Mouse (Mus musculus) ovary, postnatal 14 days (tissue): ENCODE data around the gene Tnik.

Source experiments
- DNase-seq: peaks from one replicate; pipeline ENCODE4 v3.0.0; 2022; ENCODE audit warnings: low spot score

Gene Tnik

DNA sequence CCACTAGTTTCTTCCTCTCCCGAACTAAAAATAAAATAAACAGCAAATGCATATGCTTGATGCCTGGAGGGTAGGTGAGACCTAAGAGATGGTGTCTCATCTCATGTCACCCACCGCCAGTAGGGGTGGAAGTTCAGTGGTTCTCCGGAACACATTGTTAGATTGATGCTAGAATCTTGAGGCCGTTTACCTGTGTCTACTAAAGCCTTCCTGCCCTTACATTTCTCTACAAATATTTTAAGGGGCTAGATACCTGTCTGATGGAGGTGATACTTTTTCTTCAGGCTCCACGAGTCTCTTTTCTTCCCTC lies 1.8 kb downstream of the Tnik start:
- DNase-seq: no peak

DNA sequence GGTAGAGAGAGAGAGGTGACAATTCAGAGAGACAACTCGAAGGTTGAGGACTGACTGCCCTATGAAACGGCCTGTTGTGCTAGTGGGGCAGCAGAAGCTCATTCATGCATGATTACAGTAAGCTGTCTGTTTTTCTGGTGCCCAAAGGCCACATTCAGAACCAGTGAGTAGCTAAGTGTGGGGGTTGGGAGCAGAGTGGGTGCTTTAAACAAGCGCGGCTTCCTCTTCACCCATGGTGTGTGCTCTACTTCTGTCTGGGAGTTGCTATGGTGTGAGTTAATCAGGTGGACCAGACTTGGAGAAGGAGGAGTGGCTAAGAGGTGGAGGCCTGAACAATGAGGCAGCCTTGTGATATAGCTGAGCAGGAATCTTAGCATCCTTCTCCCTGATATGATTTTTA lies 2.2 kb downstream of the Tnik start:
- no peak for DNase-seq

DNA sequence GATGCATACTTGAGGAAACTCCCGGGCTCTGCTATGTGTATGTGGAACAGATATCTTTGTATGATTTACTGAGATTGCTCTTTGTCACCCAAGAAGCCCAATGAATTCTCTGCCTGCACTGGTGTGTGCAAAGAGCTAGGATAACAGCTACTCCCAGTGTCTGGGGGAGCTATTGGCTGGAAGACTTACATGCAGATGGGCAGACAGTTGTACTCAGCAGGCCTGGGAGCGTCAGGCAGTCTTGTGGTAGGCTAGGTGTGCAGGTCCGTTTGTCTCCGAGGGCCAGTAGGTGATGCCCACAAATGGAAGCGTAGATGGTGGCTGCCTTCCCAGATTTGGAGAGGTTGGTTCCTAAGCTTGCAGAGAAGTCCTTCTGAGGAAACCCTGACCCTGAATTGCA lies 2.6 kb downstream of the Tnik start:
- DNase-seq: no peak

DNA sequence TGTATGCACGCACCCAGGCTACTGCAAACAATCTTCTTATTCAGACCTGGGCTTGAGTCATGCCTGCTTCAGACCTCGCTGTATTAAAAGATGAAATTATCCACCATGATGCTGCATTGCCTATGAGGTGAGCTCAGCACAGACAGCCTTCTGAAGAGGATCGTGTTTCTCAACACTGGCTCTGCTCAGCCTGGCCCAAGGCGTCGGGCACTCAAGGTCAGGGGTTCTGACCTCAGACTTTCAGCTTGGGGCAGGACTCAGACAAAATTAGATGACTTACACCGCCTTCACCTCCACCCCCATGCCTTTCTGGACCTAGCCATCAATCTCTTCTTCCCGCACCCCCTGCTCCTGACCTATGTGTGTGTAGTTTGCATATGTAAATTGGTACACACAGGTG lies 4.2 kb downstream of the Tnik start:
- no peak for DNase-seq

DNA sequence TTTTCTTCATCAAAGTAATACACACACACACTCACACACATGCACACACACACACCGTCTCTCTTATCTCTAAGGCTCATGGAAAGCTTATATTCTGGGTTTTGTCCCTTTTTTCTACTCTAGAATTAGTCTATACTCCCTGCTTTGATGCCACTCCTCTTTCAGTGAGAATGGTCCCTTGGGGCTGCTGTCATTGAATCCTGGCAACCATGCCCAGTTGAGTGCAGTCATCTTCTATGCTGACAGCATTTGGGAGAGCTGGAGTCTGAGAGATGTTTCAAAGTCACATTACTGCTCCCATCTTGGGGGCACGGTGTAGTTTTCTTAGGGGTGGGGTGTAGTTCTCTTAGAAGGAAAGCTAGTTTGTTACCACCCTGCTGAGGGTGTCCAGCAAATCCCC lies 6.7 kb downstream of the Tnik start:
- DNase-seq: no peak

DNA sequence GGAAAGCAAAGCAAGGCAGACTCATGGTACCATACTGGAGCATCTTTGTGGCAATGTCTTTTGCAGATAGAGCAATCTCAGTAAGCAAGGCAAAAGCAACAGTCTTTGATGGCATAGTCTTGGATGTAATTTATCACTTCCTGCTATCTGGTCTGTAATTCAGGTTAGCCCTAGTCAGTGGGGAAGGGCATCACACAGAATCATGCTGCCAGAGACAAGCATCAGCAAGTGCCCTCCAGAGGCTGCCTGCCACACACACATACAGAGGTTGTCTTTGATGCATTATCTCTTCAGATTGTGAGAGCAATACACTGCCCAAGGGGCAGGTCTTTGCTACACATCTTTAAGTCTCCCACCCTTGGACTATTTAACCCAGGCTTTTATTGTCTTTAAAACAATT lies 8.9 kb downstream of the Tnik start:
- DNase-seq: no peak

DNA sequence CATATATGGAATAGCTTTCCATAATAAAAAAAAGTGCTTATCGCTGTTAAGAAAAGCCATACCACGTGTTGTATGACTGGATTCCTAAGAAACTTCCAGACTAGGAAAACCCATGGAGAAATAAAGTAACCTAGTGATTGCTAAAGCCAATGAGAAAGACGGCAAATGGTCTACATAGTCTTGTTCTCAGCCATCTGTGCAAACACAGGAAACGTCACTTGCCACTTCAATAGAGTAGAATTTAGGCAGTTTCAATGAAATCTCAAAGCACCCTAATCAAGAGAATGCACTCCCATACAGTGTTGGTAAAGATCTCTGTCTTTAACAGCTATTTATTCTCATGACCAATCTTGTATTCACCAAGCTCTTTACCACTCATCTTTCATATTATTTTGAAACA lies 11.7 kb downstream of the Tnik start:
- DNase-seq: no peak

DNA sequence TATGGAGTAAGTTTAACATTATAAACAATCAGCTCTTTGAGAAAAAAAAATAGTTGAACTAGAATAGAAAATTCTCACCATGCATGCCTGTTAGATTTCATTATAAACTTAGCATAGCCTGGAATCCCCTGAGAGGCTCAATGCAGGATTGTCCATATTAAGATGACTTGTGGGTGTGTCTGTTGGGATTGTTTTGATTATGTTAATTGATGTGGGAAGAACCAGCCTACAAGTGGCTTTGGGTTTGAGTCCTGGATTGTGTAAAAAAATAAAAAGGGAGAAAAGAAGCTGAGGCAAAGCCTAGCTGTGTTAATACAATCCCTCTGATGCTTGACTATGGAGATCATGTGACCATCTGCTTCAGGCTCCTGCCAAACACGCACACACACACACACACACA lies 26.7 kb downstream of the Tnik start:
- DNase-seq: no peak

DNA sequence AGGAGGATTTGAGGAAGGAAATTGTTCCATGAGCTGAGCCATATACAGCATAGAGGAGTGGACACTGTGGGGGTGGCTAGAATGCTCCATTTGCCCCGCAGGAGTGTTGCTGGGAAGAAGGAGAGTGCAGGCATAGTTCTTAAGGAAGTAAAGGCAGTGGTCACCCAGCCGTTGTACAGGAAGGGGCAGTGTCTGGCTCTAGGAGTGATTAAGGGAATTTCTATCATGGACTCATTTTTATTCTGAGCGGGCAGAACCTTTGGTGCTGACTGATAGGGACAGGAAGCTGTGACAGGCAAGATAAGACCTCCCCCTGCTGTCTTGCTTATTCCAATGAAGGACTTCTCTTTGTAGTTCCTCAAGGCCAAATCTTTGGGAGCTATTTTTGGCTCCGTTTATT lies 38.4 kb downstream of the Tnik start:
- DNase-seq: no peak

DNA sequence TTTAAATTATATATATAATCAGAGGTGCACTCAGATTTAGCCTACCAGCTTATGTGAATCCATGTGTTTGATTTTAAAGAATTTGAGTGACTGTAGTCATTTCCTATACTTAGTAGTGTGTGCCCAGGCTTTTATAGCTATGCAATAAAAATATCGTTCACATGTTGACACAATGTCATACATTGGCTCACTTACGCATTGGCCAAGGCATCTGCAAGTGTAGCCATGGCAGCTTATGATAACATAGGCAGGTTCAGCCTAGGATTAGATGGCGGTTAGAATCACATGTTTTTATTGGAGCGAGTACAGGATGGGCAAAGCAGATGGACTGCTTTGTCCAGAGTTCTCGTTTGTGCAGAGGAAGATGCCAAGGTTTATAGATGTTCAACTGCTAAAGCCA lies 40.9 kb downstream of the Tnik start:
- DNase-seq: no peak

DNA sequence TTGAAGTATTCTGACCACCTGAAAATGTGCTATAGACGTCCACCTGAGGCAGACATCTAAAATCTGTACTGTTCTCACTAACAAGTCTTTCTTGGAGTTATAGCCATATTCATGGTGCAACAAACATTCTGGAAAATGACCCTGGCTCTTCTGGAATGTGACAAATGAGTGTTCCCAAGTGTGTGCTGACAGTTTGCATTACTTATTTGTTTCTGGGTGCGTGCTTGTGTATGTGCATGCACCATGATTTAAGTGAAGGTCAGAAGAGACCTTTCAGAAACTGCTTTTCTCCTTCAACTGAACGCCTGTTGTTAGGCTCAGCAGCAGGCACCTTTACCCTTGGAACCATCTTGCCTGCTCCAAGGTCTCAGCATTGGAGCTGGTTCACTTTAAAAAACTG lies 43.8 kb downstream of the Tnik start:
- no peak for DNase-seq

DNA sequence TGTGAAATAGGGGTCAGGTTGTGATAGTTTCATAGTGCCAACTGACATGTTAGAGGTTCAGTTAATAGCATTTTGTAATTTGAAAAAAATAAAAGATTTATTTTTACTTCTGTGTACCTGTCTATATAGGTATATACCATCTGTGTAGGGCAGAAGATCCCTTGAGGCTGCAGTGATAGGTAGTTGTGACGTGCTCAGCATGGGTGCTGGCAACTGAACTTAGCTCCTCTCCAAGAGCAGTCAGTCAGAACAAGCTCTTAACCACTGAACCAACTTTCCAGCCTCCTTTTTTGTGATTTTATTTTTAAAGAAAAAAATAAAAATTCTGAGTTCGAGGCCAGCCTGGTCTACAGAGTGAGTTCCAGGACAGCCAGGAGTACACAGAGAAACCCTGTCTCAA lies 51.4 kb downstream of the Tnik start:
- no peak for DNase-seq

DNA sequence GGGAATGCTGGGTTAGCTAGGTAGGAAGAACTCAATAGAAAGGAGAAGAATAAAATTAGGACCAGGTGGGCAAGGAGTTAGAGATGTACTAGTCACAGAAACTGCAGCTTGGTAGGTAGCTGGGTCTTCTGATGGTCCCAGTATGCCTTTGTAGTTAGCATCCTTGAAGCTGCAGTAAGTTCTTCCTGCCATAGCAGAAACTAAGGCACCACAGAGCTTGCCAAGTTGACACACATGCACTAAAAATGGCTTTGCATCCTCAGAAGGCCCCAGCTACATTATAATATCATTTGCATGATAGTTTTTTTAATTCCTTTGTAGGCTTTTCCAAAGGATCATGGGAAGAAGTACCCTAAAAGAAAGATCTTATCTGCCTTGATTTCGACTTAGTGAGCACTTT lies 54.3 kb downstream of the Tnik start:
- no peak for DNase-seq

DNA sequence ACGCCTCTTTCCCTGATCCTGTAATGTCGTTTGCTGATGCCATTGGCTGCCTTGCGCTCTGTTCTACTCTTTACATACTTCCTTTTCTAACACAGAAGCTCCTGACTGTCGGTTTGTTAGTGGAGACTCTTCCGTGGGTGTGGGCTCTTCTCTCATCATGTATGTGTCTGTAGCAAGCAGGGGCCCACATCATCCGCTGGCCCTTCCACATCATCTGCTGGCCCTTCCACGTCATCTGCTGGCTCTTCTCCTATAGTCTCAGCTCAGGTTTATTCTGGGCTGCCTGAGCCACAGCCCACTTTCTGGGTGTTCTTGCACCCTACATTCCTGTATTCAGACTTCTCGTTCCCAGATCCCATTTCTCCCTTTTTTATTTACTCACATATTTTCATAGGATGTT lies 58.6 kb downstream of the Tnik start:
- DNase-seq: no peak

DNA sequence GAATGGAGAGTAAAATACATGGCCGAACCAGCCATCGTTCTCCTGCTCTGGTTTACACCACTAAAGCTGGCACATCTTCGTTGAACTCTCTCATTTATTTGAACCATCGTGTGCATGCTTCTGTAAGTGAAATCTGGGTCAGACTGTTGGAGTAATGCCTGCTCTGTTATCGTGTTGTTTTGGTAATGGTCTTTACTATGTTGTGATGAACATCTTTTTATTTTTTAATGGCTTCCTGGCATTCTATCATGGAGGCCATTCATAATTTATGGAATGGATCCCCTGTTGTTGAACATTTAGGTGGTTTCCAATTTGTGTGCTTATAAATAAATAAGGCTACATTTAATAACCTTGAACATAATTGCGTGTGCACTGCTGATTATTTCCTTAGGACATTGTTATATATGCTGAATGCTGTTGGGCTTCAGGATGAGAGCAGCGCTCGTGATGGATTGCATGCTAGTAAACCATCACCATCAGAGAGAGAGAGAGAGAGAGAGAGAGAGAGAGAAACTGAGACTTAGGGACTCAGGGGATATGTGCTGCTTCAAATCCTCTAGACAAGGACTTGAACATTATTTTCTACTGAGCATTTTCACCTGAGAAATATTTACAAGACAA lies 62.7 kb downstream of the Tnik start:
- DNase-seq: no peak

DNA sequence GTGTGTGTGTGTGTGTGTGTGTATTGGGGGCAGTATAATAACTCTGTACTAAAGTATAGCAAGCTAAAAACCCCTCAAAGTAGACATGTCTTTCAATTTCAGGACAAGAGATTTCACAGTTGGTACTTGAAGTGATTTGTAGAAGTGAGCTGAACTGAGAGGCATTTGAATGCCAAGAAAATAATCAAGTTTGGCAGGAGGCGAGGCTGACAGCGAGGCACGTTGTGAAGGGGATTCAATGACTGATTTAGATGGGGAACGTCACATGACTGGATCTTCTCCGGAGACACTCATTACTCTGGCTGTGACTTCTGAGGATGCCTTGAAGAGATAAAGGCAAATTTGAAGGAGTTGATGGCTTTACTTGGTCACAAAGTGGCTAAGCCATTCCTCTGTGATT lies 69.3 kb downstream of the Tnik start:
- no peak for DNase-seq

DNA sequence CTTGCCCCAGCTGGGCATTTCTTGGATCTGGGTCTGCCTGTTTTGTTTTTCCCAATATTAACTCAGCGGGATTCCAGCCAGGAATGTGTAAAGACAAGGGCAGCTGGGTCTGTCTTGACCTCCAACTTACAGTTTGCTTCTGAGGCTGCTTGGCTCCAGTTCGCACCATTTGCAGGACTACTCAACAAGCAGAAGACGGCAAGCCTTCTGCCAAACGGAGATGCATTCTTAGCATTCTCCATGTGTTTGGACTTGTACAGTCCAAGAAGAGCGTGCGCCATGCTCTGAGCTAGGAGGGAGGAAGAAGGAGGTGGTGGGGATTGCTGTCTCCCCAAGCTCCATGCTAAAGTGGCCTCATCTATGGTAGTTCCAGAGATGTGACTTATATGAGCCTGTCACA lies 70.9 kb downstream of the Tnik start:
- peak; percentile 2 for DNase-seq

DNA sequence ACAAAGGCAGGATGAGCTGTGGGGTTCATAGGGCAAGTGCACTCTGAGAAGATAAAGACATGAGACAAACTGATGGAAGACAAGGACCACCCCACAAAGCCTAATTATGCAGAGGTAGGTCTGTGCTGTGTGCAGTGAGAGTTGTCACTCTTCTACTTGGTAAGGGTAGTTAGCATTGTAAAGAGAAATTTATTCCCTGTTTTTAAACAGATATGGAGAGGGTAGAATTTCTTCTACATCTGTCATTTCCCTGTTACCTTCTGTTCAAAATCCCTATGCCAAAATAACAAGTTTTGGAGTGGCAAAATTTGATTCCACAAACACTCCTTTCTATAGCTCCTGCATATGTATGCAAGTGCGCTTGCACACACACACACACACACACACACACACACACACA lies 71.5 kb downstream of the Tnik start:
- DNase-seq: no peak

DNA sequence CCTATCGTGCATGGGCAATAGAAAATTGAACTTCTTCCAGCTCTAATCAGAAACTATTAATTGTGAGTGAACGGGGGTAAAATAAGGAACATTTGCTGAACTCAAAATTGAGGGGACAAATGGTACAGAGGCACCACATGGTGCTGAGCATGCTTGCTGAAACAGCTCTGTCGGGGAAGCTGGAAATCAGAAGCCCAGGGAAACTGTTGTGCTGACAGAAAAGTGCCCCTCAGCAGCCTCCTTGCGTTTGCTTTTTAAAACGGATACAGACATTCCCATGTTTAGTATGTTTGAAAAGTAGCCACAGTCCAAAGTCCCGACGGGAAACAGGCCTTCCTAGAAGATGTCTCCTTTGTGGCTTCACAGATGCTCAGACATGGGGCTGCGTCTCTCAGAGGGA lies 77.1 kb downstream of the Tnik start:
- DNase-seq: no peak

DNA sequence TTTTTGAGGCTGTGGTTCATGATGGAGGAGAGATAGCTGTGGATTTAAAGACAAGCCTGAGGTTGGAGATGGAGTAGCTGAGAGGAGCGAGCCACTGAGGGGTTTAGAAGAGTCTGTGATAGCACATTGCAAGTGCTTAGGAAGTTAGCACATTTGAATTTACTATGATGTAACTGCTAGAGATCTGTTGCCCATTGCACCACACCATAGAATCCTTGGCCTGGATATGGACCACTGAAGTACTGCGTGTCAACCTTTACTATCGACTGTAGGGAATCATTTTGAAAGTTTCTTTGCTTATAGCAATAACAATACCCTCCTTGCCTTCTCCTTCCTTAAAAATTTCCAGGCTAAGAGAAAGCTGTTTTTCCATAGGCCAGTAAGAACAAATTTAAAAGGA lies 80.2 kb downstream of the Tnik start:
- no peak for DNase-seq

DNA sequence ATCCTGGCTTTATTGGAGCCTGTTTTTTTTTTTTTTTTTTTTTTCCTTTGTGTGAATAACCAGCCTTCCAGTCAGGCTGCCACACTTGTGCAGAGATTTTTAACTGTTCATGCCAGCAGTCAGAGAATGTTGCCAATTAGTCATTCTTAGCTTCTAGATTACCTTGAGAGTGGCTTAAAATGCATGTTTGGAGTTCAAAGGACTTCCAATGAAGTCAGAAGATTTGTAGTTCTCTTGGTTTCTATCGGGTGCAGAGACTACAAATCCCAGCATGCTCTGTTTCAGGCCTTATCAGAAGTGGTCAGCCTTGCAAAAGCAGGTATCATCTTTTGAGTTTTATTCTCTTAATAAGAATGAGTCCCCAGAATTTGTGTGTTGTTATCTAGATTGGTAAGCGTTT lies 80.6 kb downstream of the Tnik start:
- DNase-seq: no peak

DNA sequence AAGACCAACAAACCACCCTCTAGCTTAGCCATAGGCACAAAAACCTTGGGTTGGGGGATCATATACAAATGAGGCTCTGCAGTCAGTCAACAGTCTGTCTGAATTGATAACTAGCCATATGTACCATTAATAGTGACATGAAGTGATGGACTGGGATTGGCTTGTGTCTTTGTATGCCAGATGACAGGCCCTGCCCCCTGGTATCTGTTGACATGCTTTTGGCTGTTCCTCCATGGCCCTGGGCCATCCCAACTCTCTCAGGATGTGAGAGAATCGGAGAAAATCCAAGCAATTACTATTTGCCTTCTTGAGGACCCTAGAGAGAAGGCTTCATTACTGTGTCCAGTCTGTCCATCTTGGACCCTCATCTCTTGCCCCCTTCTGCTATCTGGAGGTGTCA lies 82.4 kb downstream of the Tnik start:
- DNase-seq: no peak

DNA sequence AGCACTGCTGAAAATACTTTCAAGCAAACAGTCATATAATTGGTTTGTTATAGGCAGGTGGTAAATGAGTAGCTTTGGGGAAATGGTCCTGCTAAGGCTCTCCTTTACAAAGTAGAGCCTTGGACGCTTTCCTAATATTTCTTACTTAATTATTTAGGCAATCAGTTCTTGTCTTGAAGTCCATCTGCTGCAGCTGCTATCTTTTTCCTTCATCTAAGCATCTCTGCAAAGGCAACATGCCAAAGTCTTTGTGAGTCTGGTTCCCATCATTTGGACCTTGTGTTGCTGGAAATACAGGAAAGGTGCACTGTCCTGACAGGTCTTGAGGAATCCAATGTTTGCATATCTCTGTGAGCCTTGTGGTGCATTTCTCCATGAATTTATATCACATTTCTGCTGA lies 82.9 kb downstream of the Tnik start:
- DNase-seq: no peak

DNA sequence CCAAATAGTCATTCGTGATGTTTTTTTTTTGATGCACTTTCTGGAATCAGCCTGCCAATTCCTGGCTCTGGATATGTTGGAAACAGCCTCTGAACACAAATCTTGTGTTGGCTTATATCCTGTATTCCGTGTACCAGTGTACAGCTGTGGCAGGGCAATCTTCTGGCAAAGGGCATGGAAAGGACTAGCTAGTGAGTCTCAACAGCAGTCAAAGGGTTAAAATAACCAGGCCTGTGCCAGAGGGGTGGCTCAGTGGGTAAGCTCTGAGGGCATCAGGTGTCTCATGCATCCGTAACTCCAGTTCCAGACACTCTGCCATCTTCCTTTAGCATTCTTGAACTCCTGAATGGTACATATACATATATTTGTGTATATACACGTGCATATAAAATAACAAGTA lies 83.5 kb downstream of the Tnik start:
- DNase-seq: no peak

DNA sequence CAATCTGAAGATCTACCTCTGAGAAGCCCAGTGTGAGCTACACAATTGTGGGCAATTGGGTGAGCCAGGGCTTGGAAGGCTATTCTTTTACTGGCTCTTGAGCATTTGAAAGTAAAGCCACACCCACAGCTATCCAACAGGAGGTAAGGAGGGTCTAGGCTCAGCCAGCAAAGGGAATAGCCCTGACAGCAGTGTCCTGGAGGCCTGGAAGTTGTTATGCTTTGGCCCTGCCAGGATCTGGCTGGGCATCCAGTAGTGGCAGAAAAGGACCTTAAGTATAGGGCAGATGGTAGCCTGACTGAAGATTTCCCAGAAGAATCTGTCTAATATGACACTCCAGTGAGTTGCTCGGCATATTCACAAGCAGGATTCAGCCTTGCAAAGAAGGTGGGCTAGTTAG lies 85.7 kb downstream of the Tnik start:
- DNase-seq: no peak
